Mouse (Mus musculus): Measurements from ENCODE around the gene Pxmp2. TPM values are rescaled to one million over a fixed set of nuclear protein-coding genes. Genes with fewer than 3 reads are reported as not detected.

The Pxmp2 gene
- total RNA-seq, 2 experiments from 2014 or later = 100 to 125 TPM

- intact Hi-C loops (cut with DNase I) = no loop called here
- DNase-seq = no peak
Measured at GRCm38 (mm10) chr5:110232346-110232745, 53.6 kb downstream of the Pxmp2 start.

- intact Hi-C loops (cut with DNase I) = no loop called here
- DNase-seq = peak in 1 of 2 experiments; percentile 6
Measured at GRCm38 (mm10) chr5:110231638-110232037, 54.3 kb downstream of the Pxmp2 start.

GRCm38 (mm10) chr5:110230780-110231461 lies 55.1 kb downstream of the Pxmp2 start, which contains the start of gene Ankle2:
Ankle2 (plus strand) TSS chr5:110231004.
- peak; percentile 93 to 97 for DNase-seq
- intact Hi-C loops (cut with DNase I) = no loop called here

- intact Hi-C loops (cut with DNase I) = no loop called here
- peak in 1 of 2 experiments; percentile 2 for DNase-seq
Measured at GRCm38 (mm10) chr5:110230401-110230779, 55.6 kb downstream of the Pxmp2 start.

- intact Hi-C loops (cut with DNase I) = no loop called here
- DNase-seq = no peak
Measured at GRCm38 (mm10) chr5:110227336-110227883, 58.6 kb downstream of the Pxmp2 start.

GRCm38 (mm10) chr5:110225056-110225455 lies 60.9 kb downstream of the Pxmp2 start:
- intact Hi-C loops (cut with DNase I) = no loop called here
- no peak for DNase-seq

Other genes with a start within 250 kb of the Pxmp2 start
- 1 to 10 TPM; 1.7 to 3.0 TPM for gene Gm17655, start 213.7 kb downstream of the Pxmp2 start, total RNA-seq (2021)
- under 1 TPM in 1 of 2 experiments, not detected in 1; 0.08 TPM for gene Gm35315, start 191.8 kb downstream of the Pxmp2 start, total RNA-seq (2021)
- gene Plcxd1, start 186.2 kb downstream of the Pxmp2 start, total RNA-seq (2021) = not detected
- 10 to 100 TPM; 27.2 to 28.8 TPM for gene Gtpbp6, start 178.0 kb downstream of the Pxmp2 start, total RNA-seq (2021)
- gene Zfp605, start 176.1 kb downstream of the Pxmp2 start, total RNA-seq (2021) = 1 to 10 TPM; 2.7 to 2.9 TPM
- gene Chfr, start 150.3 kb downstream of the Pxmp2 start, total RNA-seq (2021) = 10 to 100 TPM; 13.2 to 13.8 TPM
- gene Golga3, start 109.5 kb downstream of the Pxmp2 start, total RNA-seq (2021) = 10 to 100 TPM; 49.4 to 50.0 TPM
- gene Ankle2, start 55.2 kb downstream of the Pxmp2 start, total RNA-seq (2021) = 10 to 100 TPM; 29.4 to 30.5 TPM
- 10 to 100 TPM; 34.2 to 35.4 TPM for gene Pgam5, start 16.3 kb downstream of the Pxmp2 start, total RNA-seq (2021)
- gene Pole, start 120 bp upstream of the Pxmp2 start, total RNA-seq (2021) = 1 to 10 TPM; 2.0 to 2.9 TPM
- not detected for gene P2rx2, start 57.0 kb upstream of the Pxmp2 start, total RNA-seq (2021)
- gene Lrcol1, start 58.5 kb upstream of the Pxmp2 start, total RNA-seq (2021) = not detected
- 10 to 100 TPM; 38.5 to 50.5 TPM for gene Fbrsl1, start 162.3 kb upstream of the Pxmp2 start, total RNA-seq (2021)

All from heart, postnatal 36 days (tissue).